Mouse (Mus musculus) lung, embryonic 14.5 days (tissue): ENCODE results near the gene Met. TPM values are rescaled to one million over a fixed set of nuclear protein-coding genes. Genes with fewer than 3 reads are reported as not detected.

ENCODE experiments used
- ATAC-seq: fragments of 200-750 bp; cut with Nextera tagmentation; 2 replicates; pipeline ENCODE4 v1.8.0; 2017; ENCODE audit warnings: mild to moderate bottlenecking, moderate TSS enrichment, moderate library complexity; ENCODE audit not compliant: insufficient read depth
- DNase-seq: peaks from one replicate; pipeline ENCODE4 v3.0.0-alpha.2; 2015
- H3K27ac ChIP-seq: fragments of 300-500 bp; sonication (generic); 2 replicates; pipeline ENCODE4 v1.5.1; 2014; ENCODE audit warnings: low read depth, mild to moderate bottlenecking, moderate library complexity
- H3K27me3 ChIP-seq: fragments of 300-500 bp; sonication (generic); 2 replicates; pipeline ENCODE4 v1.6.1; 2014; ENCODE audit warnings: low read length, control low read depth; ENCODE audit not compliant: insufficient read depth
- H3K36me3 ChIP-seq: fragments of 300-500 bp; sonication (generic); 2 replicates; pipeline ENCODE4 v1.6.1; 2014; ENCODE audit warnings: control low read depth; ENCODE audit not compliant: insufficient read depth
- H3K4me1 ChIP-seq: fragments of 300-500 bp; sonication (generic); 2 replicates; pipeline ENCODE4 v1.6.1; 2014; ENCODE audit warnings: antibody characterized with exemption, control low read depth; ENCODE audit not compliant: insufficient read depth
- H3K4me2 ChIP-seq: fragments of 300-500 bp; sonication (generic); 2 replicates; pipeline ENCODE4 v1.6.1; 2014; ENCODE audit warnings: mild to moderate bottlenecking
- H3K4me3 ChIP-seq: fragments of 300-500 bp; sonication (generic); 2 replicates; pipeline ENCODE4 v1.5.1; 2014; ENCODE audit warnings: low read depth, low read length
- H3K9ac ChIP-seq: fragments of 300-500 bp; sonication (generic); 2 replicates; pipeline ENCODE4 v1.6.1; 2014
- H3K9me3 ChIP-seq: fragments of 300-500 bp; sonication (generic); 2 replicates; pipeline ENCODE4 v1.6.1; 2016; ENCODE audit warnings: low read depth, low read length, control low read depth
- CTCF ChIP-seq: IDR thresholded peaks from 2 replicates; pipeline ENCODE4 v1.5.1; 2016; ENCODE audit warnings: antibody characterized with exemption, low read depth
- WGBS: fragments of 180-500 bp; shearing (Covaris S2); extraction: QIAGEN DNeasy Blood & Tissue Kit; methylation state at CpG from one replicate; pipeline ENCODE4 v1.1.7; 2014; 5-methylcytosine and 5-hydroxymethylcytosine counted together
- polyA plus RNA-seq: library from polyadenylated mRNA; unstranded; fragments of >200 nt; fragmentation: Nextera tagmentation; extraction: Ambion mirVana; gene quantifications from 2 replicates; pipeline ENCODE4 v1.2.1, GENCODE M21; 2014

Met gene
- polyA plus RNA-seq, 1 experiment from 2014 or later: 12.5 TPM

DNA sequence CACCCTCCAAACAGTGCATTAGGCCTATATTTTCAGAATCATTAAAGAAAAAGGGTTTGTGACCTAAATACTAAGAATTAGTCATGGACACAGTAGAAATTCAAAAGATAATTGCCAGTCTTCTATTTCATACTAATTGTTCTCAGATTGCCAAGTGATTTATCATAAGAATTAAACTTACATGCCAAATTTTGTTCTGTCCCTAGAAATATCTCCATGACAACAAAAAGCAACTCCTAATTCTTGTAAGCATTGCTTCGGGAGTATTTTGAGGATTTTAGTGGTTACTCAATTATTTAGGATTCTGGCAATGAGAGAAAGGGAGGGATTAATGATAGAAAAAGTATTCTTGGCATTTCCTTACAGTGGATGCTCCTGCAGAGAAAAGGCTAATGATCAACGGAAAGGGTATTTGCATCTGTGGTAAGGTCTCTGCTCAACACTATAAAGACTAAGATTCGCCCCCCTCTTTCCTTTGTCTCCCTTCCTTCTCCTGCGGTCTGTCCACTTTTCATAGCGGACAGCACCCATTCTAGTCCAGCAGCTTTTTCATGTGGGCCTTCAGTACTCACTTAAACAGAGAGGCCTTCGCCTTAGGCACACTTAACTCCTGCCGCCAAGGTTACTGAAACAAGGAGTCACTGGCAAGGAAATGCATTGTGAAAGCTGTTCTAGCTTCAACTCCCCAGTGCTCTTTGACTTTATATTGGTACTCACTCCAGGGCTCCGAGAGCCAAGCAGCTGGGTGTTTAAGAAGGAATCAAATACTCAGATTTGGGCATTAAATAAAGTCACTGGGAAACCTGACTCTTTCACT lies 58.5 kb downstream of the Met start:
- no peaks in the 10 kb centered on the region for H3K9me3 ChIP-seq
- DNase-seq (no peak), ATAC-seq (no peak)
- no peak overlapping the region for H3K4me3 ChIP-seq
- no peaks in the 10 kb centered on the region for H3K36me3 ChIP-seq
- H3K4me2 ChIP-seq: no peak overlapping the region
- H3K27me3 ChIP-seq: no peaks in the 10 kb centered on the region
- no peak for TF ChIP-seq CTCF
- no peak overlapping the region for H3K27ac ChIP-seq
- no peaks in the 10 kb centered on the region for H3K4me1 ChIP-seq
- H3K9ac ChIP-seq: no peak overlapping the region
- WGBS: 57% methylated on average over 8 of the region's 8 CpGs

DNA sequence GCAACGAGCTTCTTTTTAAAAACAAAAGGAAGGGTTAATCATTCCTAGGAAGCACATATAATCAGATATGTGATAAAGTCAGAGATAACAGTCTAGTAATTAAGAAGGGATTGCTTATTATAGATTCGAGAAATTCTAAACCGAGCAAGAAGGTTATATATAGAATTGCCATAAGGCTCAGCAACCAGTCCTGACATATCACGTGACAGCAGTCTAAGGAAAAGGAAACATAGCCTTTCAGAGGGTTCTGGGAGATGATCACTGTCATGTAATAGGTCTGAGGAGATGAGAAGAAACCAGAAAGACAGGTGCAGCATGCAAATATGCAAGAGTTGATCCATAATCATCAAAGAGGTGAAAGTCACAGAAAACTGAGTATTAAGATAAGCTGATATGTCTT lies 59.3 kb downstream of the Met start:
- H3K4me1 ChIP-seq: no peaks in the 10 kb centered on the region
- H3K27me3 ChIP-seq: no peaks in the 10 kb centered on the region
- ATAC-seq (no peak), DNase-seq (no peak)
- no peak overlapping the region for H3K27ac ChIP-seq
- H3K4me2 ChIP-seq: no peak overlapping the region
- no peak overlapping the region for H3K9ac ChIP-seq
- WGBS: 71% methylated on average over 4 of the region's 4 CpGs
- no peaks in the 10 kb centered on the region for H3K9me3 ChIP-seq
- no peak for TF ChIP-seq CTCF
- H3K36me3 ChIP-seq: peaks cover 4% of the 10 kb centered on the region; the same call in 1 of the 2 replicates
- no peak overlapping the region for H3K4me3 ChIP-seq

- peak; percentile 28 for DNase-seq
- H3K4me1 ChIP-seq: no peaks in the 10 kb centered on the region
- H3K9me3 ChIP-seq: no peaks in the 10 kb centered on the region
- TF ChIP-seq CTCF: no peak
- 51% methylated on average over 6 of the region's 6 CpGs for WGBS
- no peaks in the 10 kb centered on the region for H3K27me3 ChIP-seq
- ATAC-seq: peak; percentile 62; the same call in 1 of the 2 replicates
- peaks cover 4% of the 10 kb centered on the region; the same call in 1 of the 2 replicates for H3K36me3 ChIP-seq
- no peak overlapping the region for H3K9ac ChIP-seq
- H3K4me2 ChIP-seq: no peak overlapping the region
- no peak overlapping the region for H3K27ac ChIP-seq
- no peak overlapping the region for H3K4me3 ChIP-seq
Observed at GRCm38 (mm10) chr6:17529490-17530269, 66.1 kb downstream of the Met start.

- Histone ChIP-seq H3K9ac (no peak overlapping the region), H3K27me3 (no peaks in the 10 kb centered on the region), H3K4me1 (no peaks in the 10 kb centered on the region), H3K4me2 (no peak overlapping the region), H3K4me3 (no peak overlapping the region), H3K36me3 (no peaks in the 10 kb centered on the region), H3K9me3 (no peaks in the 10 kb centered on the region), H3K27ac (no peak overlapping the region)
- TF ChIP-seq CTCF: no peak
- DNase-seq: no peak
- no peak for ATAC-seq
- WGBS: 86% methylated on average over 8 of the region's 8 CpGs
Observed at GRCm38 (mm10) chr6:17541615-17542014, 78.0 kb downstream of the Met start.

DNA sequence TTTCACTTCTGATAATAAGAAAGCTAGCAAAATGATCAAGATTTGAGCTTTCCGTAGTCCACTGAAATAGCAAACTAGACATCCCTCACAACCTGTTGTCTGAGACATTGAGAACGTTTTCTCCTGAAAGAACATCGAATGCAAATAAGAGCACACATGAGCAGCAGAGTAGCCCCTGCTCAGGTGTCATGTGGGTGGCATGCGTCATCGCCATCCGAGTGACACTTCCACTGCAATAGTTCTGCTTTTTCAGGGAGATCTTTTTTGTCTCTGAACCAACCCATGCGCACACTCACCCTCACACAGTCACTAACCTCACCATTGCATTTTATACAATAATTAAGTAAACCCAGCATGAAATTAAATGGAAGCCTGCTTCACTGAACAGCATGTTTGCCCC lies 78.8 kb downstream of the Met start:
- Histone ChIP-seq H3K36me3 (no peaks in the 10 kb centered on the region), H3K9ac (no peak overlapping the region), H3K4me2 (no peak overlapping the region), H3K4me1 (no peaks in the 10 kb centered on the region), H3K27ac (no peak overlapping the region), H3K27me3 (no peaks in the 10 kb centered on the region), H3K9me3 (no peaks in the 10 kb centered on the region), H3K4me3 (no peak overlapping the region)
- WGBS: 81% methylated on average over 7 of the region's 7 CpGs
- ATAC-seq: no peak
- no peak for DNase-seq
- TF ChIP-seq CTCF: no peak

GRCm38 (mm10) chr6:17545480-17545879 lies 81.9 kb downstream of the Met start:
- Histone ChIP-seq H3K27ac (no peak overlapping the region), H3K4me3 (no peak overlapping the region), H3K4me2 (no peak overlapping the region), H3K9ac (no peak overlapping the region), H3K27me3 (no peaks in the 10 kb centered on the region), H3K4me1 (no peaks in the 10 kb centered on the region), H3K36me3 (no peaks in the 10 kb centered on the region), H3K9me3 (no peaks in the 10 kb centered on the region)
- DNase-seq: no peak
- 50% methylated on average over 9 of the region's 9 CpGs for WGBS
- no peak for TF ChIP-seq CTCF
- no peak for ATAC-seq

DNA sequence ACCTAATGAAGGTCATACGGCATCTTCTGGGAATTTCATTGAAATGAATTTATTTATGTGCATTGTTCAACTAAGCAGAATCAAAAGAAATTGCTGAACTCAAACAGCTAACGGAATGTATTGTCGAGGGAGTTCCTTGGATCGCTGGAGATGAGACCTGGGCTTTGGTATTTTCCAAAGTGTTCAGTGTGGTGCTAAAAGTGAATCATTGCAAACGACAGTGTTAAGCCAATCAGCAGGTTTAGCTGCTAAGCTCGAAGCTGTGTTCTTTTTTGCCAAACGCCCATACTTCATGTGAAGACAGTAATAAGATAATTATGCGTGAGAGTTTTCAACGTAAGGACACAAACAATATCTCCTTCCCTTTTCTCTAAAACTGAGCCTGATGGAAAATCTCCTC lies 82.7 kb downstream of the Met start:
- H3K4me1 ChIP-seq: no peaks in the 10 kb centered on the region
- no peak for DNase-seq
- H3K4me3 ChIP-seq: no peak overlapping the region
- H3K9ac ChIP-seq: no peak overlapping the region
- no peak overlapping the region for H3K4me2 ChIP-seq
- no peaks in the 10 kb centered on the region for H3K27me3 ChIP-seq
- WGBS: 74% methylated on average over 9 of the region's 9 CpGs
- no peak overlapping the region for H3K27ac ChIP-seq
- no peaks in the 10 kb centered on the region for H3K36me3 ChIP-seq
- H3K9me3 ChIP-seq: no peaks in the 10 kb centered on the region
- TF ChIP-seq CTCF: no peak
- no peak for ATAC-seq
